Mouse (Mus musculus) right cerebral cortex, adult 18-20 months (tissue): ENCODE measurements around the gene Olfr902.
"Not testable (repeated sequence)": the region's sequence is repeated elsewhere in the genome, so short reads cannot be mapped to it uniquely, and the experiment has no call there.

Experiments
- DNase-seq: peaks from one replicate; pipeline ENCODE4 v3.0.0; 2022; ENCODE audit warnings: mixed read lengths

Gene Olfr902

GRCm38 (mm10) chr9:38447352-38447751 is at the start of gene Olfr902:
Gene Olfr902 (plus strand): TSS chr9:38447652.
- DNase-seq = no peak

GRCm38 (mm10) chr9:38401398-38401797 is 46.1 kb upstream of the Olfr902 start, which contains the start of gene Olfr147:
Gene Olfr147 (plus strand): TSS chr9:38401698.
- DNase-seq = no peak

- not testable (repeated sequence) for DNase-seq
Measured at GRCm38 (mm10) chr9:38407502-38407901, 40.0 kb upstream of the Olfr902 start.

- DNase-seq = not testable (repeated sequence)
Measured at GRCm38 (mm10) chr9:38413502-38413901, 34.0 kb upstream of the Olfr902 start.

- no peak for DNase-seq
Measured at GRCm38 (mm10) chr9:38423801-38424200, 23.7 kb upstream of the Olfr902 start.

- no peak for DNase-seq
Measured at GRCm38 (mm10) chr9:38427026-38427425, 20.4 kb upstream of the Olfr902 start.

- no peak for DNase-seq
Measured at GRCm38 (mm10) chr9:38429155-38429554, 18.3 kb upstream of the Olfr902 start, which contains the start of gene Olfr901. Gene Olfr901 (plus strand): TSS chr9:38429455.

GRCm38 (mm10) chr9:38462844-38463243 is 15.4 kb downstream of the Olfr902 start, which contains the start of gene Olfr904:
Gene Olfr904 (plus strand): TSS chr9:38463144.
- DNase-seq = no peak

GRCm38 (mm10) chr9:38470807-38471206 is 23.4 kb downstream of the Olfr902 start, which contains the start of gene Olfr905:
Gene Olfr905 (plus strand): TSS chr9:38471107.
- no peak for DNase-seq

GRCm38 (mm10) chr9:38486785-38487184 is 39.3 kb downstream of the Olfr902 start, which contains the start of gene Olfr906:
Gene Olfr906 (plus strand): TSS chr9:38487085.
- no peak for DNase-seq

- DNase-seq = no peak
Measured at GRCm38 (mm10) chr9:38495501-38495900, 48.0 kb downstream of the Olfr902 start, which contains the start of gene Olfr907. Gene Olfr907 (plus strand): TSS chr9:38495801.
